Mouse (Mus musculus) right cerebral cortex, postnatal 25 days (tissue): ENCODE measurements around the gene Ssbp2.

Experiments used
- DNase-seq: peaks from one replicate; pipeline ENCODE4 v3.0.0; 2022

The Ssbp2 gene

DNA sequence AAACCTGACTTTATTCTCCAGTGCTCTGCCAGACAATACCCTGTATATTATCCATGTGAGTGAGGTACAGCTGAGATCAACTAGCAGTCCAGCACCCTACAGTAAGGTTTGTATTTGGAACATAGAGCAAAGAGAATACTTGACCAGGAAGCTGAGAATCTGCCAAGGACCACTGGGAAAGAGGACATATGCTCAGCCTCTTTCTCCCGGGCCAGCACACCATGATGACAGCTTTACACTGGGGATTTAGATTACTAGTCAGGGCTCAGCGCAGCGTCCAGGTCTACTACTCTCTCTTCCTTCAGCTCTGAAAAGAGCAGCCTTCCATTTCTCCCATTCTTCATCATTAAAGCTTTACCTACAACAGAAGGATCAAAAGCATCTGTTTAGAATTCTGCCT, 76.6 kb downstream of the Ssbp2 start:
- no peak for DNase-seq

DNA sequence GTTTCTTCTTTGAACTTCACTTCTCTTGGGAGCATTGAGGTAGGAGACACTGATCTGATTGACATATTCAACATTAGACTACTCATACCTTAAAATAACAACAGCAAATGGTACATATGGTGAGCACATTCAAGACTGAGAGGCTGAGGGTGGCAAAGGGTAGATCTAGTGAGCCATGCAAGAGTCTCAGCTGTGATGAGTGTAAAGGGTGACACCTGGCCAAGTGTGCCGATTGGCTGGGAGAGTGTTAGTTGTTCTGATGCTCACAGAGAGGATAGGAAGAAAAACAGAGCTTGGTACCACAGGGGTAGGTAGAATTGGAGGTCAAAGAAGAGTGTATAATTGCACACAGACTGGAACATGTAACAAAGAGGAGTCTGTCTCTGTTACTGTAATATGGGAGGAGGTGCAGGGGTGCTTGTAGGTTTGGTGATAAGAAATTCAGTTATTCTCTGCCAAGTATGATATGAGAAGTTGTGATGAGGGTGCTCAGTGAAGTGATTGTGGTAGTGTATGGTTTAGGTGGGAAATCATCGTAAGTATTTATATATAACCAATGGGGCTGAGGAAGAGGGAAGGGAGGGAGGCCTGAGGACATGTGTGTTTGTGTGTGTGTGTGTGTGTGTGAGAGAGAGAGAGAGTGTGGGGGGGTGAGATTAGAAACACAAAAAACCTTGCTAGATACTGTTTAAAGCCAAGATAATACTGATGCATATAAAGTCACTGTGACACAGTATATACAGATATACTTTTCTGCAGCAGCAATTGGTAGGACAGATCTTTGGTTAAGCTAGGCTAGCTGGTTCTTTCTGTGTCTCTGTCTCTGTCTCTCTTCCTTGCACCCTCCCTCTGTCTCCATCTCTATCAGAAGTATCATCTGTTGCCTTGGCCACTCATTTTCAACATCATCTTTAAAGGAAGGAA, 80.3 kb downstream of the Ssbp2 start:
- DNase-seq, result no peak

DNA sequence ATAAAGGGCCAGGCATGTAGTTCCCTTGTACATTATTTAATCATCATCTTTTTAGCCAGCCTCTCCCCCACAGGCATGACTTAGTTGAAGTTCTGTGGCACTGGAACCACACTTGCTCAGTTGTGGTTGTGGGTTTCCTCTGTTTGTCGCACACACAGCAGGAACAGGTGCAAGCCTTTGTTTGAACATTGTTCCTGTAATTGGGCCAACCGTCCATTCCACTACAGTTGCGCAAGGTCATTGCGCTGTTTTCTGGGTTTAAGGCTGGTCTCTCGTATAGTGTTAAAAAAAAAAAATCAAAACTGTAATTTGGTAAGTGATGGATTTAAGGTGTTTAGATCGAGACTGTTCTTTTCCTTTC, 81.0 kb downstream of the Ssbp2 start:
- DNase-seq, result no peak

DNA sequence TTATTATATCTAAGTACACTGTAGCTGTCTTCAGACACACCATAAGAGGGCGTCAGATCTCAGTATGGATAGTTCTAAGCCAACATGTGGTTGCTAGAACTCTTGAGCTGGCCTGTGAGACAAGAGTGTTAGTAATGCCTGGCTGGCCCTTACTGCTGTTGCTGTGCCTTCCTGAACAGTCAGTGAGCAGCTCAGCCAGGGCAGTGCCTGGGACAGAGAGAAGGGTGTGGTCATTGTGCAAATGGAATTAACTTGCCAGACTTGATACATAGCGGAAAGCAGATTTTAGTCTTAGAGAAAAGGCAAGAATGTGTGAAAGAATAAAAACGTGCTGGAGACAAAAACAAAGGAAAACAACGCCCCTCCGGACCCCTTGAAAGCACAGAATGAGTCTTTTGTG, 83.5 kb downstream of the Ssbp2 start:
- DNase-seq, result no peak

GRCm38 (mm10) chr13:91564047-91564446, 104.0 kb downstream of the Ssbp2 start:
- no peak for DNase-seq

DNA sequence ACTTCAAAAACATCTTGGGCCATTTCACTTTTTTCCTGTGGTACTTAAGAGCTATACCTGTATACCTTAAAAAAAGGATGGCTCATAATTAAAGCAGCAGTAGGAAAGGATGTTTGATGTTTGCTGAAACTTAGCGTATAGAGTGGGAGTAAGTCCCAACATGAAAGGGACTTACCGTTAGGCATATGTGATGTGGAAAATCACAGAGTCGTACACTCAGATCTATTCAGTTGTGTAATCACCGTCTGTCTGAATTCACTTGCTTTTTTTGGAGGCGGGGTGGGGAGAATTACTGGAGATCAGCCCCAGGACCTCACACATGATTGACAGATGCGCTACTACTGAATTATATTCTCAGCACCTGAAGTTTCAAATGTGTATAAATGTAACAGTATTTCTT, 104.7 kb downstream of the Ssbp2 start:
- DNase-seq, result no peak

- no peak for DNase-seq
These were observed 121.4 kb downstream of the Ssbp2 start for GRCm38 (mm10) chr13:91581504-91581903.

DNA sequence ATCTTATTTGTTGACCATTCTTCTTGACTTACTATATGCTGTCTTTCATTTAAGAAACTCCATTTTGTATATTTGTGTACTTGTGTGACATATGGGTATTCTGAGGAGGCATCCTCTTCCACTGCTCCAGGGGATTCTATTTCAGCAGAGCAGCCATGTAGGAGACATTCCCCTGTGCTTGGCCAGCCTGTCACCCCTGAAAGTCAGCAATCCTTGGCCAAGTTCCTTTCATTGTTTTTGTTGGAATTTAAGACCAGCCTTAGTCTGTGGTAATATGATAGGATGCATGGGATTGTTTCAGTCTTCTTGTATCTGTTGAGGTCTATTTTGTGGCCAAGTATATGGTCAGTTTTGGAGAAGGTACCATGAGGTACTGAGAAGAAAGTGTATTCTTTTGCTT, 122.1 kb downstream of the Ssbp2 start:
- DNase-seq, result no peak

GRCm38 (mm10) chr13:91586368-91586767, 126.3 kb downstream of the Ssbp2 start:
- no peak for DNase-seq

DNA sequence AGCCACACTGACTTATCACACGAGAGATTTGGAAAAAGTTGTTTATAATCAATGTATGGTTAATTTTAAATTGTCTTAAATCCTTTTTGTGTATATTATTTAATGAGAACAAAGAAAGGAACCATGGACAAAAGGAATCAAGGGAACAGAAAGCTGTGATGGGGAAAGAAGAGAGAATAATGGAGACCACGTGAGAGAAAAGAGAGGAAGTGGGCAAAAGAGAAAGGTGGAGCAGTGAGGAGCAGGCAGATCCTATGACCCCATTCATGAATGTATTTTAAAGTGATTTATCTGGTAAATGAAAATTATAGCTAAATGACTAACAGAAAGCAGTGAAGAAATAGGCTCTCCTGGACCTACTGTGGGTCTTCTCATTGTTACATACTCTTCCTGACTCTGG, 128.4 kb downstream of the Ssbp2 start:
- DNase-seq, result no peak

GRCm38 (mm10) chr13:91591863-91592262, 131.8 kb downstream of the Ssbp2 start:
- peak; percentile 55 for DNase-seq

- DNase-seq, result no peak
These were observed 135.2 kb downstream of the Ssbp2 start for GRCm38 (mm10) chr13:91595284-91595683.

- no peak for DNase-seq
These were observed 139.5 kb downstream of the Ssbp2 start for GRCm38 (mm10) chr13:91599594-91599993.

GRCm38 (mm10) chr13:91605043-91605840, 145.2 kb downstream of the Ssbp2 start:
- DNase-seq, result no peak

DNA sequence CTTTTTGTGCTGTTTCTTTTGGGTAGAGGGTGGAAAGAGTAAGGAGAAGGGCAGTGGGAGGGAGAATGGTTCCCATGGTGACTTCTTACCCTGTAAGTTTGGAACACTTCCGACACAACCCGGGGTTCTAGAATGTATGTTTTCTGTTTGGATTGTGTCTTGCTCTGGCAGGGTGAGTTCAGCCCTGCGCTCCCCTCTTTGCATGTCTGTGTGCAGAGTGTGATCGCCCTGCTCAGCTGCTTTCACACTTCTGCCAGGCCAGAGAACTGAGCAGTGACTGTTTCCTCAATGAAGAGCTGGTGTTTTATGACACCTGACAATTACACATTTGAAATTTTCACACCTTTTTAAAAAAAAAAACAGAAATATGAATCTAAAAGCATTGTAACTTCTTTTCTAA, 150.5 kb downstream of the Ssbp2 start:
- no peak for DNase-seq

GRCm38 (mm10) chr13:91611909-91612308, 151.8 kb downstream of the Ssbp2 start:
- DNase-seq, result no peak

DNA sequence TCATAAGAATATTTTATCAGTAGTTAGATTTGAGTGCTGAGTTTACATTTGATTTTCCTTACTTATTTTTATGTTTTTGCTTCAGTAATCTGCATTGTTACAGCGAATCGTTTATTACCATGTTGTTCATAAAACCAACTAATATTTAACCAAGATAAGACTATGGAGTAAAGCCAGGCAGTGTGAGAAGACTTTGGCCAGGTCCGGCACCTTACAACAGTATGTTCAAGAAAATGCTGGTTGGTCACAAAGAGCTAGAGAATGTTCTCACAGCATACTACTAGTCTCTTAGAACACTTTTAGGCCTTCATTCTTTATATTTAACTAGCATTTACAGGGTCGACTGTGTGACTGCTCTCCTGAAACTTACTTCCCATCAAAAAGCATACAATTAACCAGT, 152.5 kb downstream of the Ssbp2 start:
- DNase-seq, result no peak

- DNase-seq, result no peak
These were observed 156.0 kb downstream of the Ssbp2 start for GRCm38 (mm10) chr13:91616050-91616449.

GRCm38 (mm10) chr13:91616876-91617275, 156.8 kb downstream of the Ssbp2 start:
- no peak for DNase-seq

DNA sequence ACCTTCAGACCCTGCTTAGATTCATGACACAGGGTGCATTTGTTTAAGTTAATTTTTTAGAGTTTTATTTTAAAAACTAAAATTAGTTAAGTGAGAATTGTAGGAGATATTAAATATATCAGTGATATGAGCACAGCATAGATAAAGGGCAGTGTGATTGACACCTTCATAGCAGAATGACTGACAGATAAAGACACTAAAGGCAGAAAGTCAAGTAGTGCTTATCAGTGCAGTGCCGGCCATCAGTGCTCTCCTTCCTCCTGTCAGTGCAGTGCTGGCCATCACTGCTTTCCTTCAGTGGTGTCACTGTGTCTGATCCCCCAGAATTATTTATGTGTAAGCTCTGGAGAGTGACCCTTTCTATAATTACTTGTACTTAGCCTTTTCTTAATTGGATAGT, 159.3 kb downstream of the Ssbp2 start:
- DNase-seq, result no peak

DNA sequence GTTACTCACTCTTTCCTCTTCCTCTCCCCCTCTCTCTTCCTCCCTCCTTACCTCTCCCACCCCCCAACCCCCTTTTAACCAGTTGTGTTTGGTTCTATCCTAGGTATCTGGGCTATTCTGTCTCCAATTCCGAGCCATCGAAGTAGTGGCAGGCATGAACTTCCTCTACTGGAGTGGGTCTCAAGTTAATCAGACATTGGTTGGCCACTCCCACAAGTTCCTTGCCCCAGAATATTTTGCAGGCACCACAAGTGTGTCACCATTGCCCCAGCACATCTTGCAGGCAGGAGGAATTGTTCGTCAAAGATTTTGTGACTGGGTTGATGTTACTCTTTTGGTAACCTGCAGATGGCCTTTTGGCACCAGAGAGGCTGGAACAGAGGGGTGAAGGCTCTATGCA, 160.5 kb downstream of the Ssbp2 start:
- no peak for DNase-seq

- DNase-seq, result no peak
These were observed 171.3 kb downstream of the Ssbp2 start for GRCm38 (mm10) chr13:91631291-91631799.

GRCm38 (mm10) chr13:91634123-91634522, 174.0 kb downstream of the Ssbp2 start:
- DNase-seq, result no peak

DNA sequence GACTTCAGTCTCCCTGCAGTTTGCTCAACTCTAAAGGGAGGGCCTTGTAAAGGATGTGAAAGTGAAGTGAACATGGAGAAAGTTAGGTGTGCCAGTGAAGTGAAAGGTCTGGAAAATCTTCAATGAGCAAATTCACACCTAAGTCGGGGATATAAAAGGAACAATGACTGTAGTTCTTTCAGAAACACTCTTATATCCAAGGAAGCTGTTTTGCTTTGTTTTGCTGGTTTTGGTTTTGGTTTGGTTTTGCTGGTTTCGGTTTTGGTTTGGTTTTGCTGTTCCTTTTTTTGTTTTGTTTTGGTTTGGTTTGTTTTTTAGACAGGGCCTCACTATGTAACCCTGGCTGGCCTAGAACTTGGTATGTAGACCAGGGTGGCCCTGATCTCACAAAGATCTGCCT, 175.9 kb downstream of the Ssbp2 start:
- no peak for DNase-seq
